Mouse (Mus musculus) heart, postnatal 25 days (tissue): ENCODE results near the gene Ginm1. TPM values are rescaled to one million over a fixed set of nuclear protein-coding genes. Genes with fewer than 3 reads are reported as not detected.

ENCODE experiments used
- DNase-seq: peaks from one replicate; pipeline ENCODE4 v3.0.0; 2022; ENCODE audit warnings: low spot score
- intact Hi-C: fragments of 180-260 bp; cut with DNase I; formaldehyde crosslinking; loops from one replicate; pipeline ENCODE4 v1.15.1; 2025
- microRNA-seq: library from miRNA; unstranded; fragments of <30 nt; microRNA quantifications from one replicate; pipeline ENCODE4 v1.2.0, GENCODE M21; 2022
- total RNA-seq, 2 experiments: library from RNA; stranded (reverse); gene quantifications; 2 replicates each; pipeline ENCODE4 v1.2.3; 2021

Gene Ginm1
- total RNA-seq, 2 experiments from 2014 or later, result 111 to 113 TPM

DNA sequence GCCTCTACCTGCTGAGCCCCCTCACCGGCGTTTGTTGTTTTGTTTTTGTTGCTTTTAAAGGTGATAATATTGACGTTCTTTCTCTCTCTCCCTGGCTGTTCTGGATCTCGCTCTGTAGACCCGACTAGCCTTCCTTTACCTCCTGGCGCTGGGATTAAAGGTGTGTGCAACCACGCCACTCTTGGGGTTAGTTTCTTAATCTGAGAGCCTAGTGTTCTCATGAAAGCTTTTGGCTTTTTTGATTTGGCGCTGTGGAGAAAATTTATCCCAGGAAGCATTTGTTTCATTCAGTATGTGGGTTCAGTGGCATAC is 66.2 kb downstream of the Ginm1 start:
- intact Hi-C loops, result loop anchor here (2.0 kb wide), 1 partner anchor 52 kb away; no protein-coding TSS in a partner anchor
- DNase-seq, result no peak

DNA sequence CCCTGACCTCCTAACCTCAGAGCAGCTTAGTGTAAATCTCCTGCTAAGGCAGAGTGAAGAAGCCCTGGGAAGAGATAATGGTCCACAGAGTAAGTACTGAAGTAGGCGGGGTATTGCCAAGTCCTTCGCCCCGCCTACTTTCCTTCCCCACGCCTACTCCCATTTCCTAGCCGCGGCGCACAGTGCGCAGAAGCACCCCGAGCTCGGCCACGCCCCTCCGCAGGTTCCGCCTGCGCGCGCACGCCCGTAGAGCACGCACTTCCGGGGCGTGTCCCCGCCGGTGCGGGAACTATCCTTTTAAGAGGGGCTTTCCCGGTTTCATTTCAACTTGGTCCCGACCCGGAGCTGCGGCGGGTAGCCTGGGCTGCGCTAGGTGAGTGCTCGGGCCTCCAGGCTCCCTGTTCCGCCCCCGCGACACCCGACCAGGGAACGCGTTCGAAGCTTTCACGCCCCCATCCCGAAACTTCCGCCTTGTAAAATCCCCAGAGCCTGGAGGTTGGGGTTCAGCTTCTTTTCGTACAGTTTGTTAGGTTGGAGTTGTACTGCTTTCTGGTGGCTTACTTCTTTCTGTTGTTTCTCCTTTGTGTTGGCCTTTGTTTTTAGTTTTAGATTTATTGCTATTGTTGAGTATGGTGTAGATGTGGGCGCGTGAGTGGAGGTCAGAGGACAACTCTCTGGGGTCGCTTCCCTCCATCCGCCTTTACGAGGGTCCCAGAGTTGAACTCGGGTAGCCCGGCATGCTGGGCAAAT is 66.7 kb downstream of the Ginm1 start, which contains the start of gene Katna1:
Katna1 (plus strand) TSS at position 250 of the 750 bp plus-strand sequence.
- peak; percentile 86 for DNase-seq
- intact Hi-C loops, result loop anchor here (2.0 kb wide), 1 partner anchor 53 kb away; no protein-coding TSS in a partner anchor

Small RNAs within 50 kb of the gene (microRNA-seq; reads per million reads assigned to microRNA genes)
- gene Mir5104, result 2.2 reads per million

Other genes with a start within 250 kb of the Ginm1 start
- gene Lrp11, start 203.0 kb downstream of the Ginm1 start, total RNA-seq, result 1 to 10 TPM; 2.5 to 2.6 TPM
- 1 to 10 TPM; 4.5 to 6.2 TPM for gene Nup43, start 125.3 kb downstream of the Ginm1 start, total RNA-seq
- 100 to 1,000 TPM in 1 of 2 experiments, 10 to 100 TPM in 1; 92.9 to 105 TPM for gene Pcmt1, start 111.7 kb downstream of the Ginm1 start, total RNA-seq
- gene Lats1, start 111.6 kb downstream of the Ginm1 start, total RNA-seq, result 10 to 100 TPM; 11.5 to 13.9 TPM
- 10 to 100 TPM; 12.6 to 14.3 TPM for gene Katna1, start 66.8 kb downstream of the Ginm1 start, total RNA-seq
- gene Ppil4, start 67 bp upstream of the Ginm1 start, total RNA-seq, result 10 to 100 TPM; 14.7 to 15.2 TPM
- under 1 TPM; 0.18 to 0.25 TPM for gene Zc3h12d, start 39.6 kb upstream of the Ginm1 start, total RNA-seq
- 10 to 100 TPM; 41.7 to 46.6 TPM for gene Tab2, start 163.4 kb upstream of the Ginm1 start, total RNA-seq